Mouse (Mus musculus) intestine, embryonic 14.5 days (tissue): ENCODE measurements at regions not wholly inside any gene's neighbourhood (a gene's known extent, or its start where the extent isn't known, plus 50 kb on each side); places are given as distances from the start of the nearest gene placed in this dataset.

ENCODE experiments used
- ATAC-seq: fragments of 200-750 bp; cut with Nextera tagmentation; replicated peaks from 2 replicates; pipeline ENCODE4 v1.8.0; 2017; ENCODE audit warnings: low read depth, moderate number of reproducible peaks, moderate TSS enrichment, moderate library complexity; ENCODE audit not compliant: low FRiP score, low TSS enrichment
- DNase-seq: peaks from one replicate; pipeline ENCODE4 v3.0.0-alpha.2; 2018; ENCODE audit warnings: low spot score
- H3K27ac ChIP-seq: fragments of 300-500 bp; sonication (generic); 2 replicates; pipeline ENCODE4 v1.5.1; 2014; ENCODE audit warnings: low read depth, mild to moderate bottlenecking, control low read depth
- H3K27me3 ChIP-seq: fragments of 300-500 bp; sonication (generic); replicated peaks from 2 replicates; pipeline ENCODE4 v1.6.1; 2014; ENCODE audit warnings: low read length, control low read depth; ENCODE audit not compliant: control insufficient read depth, insufficient read depth
- H3K36me3 ChIP-seq: fragments of 300-500 bp; sonication (generic); 2 replicates; pipeline ENCODE4 v1.6.1; 2014; ENCODE audit warnings: low read length, control low read depth; ENCODE audit not compliant: control insufficient read depth, insufficient read depth
- H3K4me1 ChIP-seq: fragments of 300-500 bp; sonication (generic); replicated peaks from 2 replicates; pipeline ENCODE4 v1.6.1; 2014; ENCODE audit warnings: low read length, control low read depth, mixed read lengths; ENCODE audit not compliant: control insufficient read depth, insufficient read depth
- H3K4me2 ChIP-seq: fragments of 300-500 bp; sonication (generic); 2 replicates; pipeline ENCODE4 v1.6.1; 2014; ENCODE audit warnings: low read length
- H3K4me3 ChIP-seq: fragments of 300-500 bp; sonication (generic); 2 replicates; pipeline ENCODE4 v1.5.1; 2014; ENCODE audit warnings: low read depth, low read length, control low read depth, mixed read lengths
- H3K9ac ChIP-seq: fragments of 300-500 bp; sonication (generic); 2 replicates; pipeline ENCODE4 v1.6.1; 2014; ENCODE audit warnings: mild to moderate bottlenecking, low read length
- H3K9me3 ChIP-seq: fragments of 300-500 bp; sonication (generic); 2 replicates; pipeline ENCODE4 v1.6.1; 2016; ENCODE audit warnings: low read length, control low read depth; ENCODE audit not compliant: control insufficient read depth
- WGBS: fragments of 180-500 bp; shearing (Covaris S2); extraction: QIAGEN DNeasy Blood & Tissue Kit; methylation state at CpG from one replicate; pipeline ENCODE4 v1.1.7; 2014; 5-methylcytosine and 5-hydroxymethylcytosine counted together

DNA sequence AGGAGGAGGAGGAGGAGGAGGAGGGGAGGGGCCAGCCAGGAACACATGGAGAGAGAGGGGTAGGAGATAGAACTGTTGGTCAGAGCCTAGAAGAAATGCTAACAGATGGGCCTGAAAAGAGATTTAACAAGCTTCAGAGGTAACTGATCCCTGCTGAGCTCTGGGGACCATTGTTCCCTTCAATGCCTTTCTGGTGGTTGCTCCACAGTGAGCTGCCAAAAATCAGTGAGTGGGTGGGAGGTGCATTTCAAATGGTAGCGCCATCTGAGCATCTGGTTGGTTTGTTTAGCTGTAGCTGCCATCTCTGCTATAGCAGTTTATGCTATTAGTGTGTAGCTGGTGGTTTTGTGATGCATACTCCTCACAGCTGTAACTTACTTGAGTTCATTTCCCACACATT, 809.9 kb downstream of the Ets1 start:
- Histone ChIP-seq H3K4me2 (no peak overlapping the region), H3K36me3 (no peaks in the 10 kb centered on the region), H3K4me3 (no peak overlapping the region), H3K9ac (no peak overlapping the region), H3K27me3 (no peaks in the 10 kb centered on the region), H3K9me3 (no peaks in the 10 kb centered on the region), H3K27ac (no peak overlapping the region), H3K4me1 (no peaks in the 10 kb centered on the region)
- DNase-seq (no peak), ATAC-seq (no peak)
- WGBS, result 84% methylated on average over 1 of the region's 1 CpGs

DNA sequence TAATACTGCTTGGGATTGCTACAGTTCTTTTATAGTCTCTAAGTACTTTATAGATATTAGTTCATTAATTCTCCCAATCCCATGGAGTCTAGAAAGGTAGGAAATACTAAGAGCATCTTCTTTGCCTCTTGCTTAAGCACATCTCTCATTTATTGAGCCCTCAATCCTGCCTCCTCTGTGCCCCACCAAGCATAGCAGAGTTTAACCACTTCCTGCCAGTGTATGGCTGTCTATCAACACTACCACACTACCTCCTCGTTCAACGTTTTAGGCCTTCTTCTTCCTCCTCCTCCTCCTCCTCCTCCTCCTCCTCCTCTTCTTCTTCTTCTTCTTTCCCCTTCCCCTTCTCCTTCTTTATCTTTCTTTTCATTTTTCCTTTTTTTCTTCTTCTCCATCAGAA, 839.1 kb downstream of the Ets1 start:
- Histone ChIP-seq H3K4me1 (no peaks in the 10 kb centered on the region), H3K27me3 (no peaks in the 10 kb centered on the region), H3K9ac (no peak overlapping the region), H3K4me3 (no peak overlapping the region), H3K9me3 (no peaks in the 10 kb centered on the region), H3K36me3 (no peaks in the 10 kb centered on the region), H3K4me2 (no peak overlapping the region), H3K27ac (no peak overlapping the region)
- ATAC-seq, result no peak
- DNase-seq, result no peak
- WGBS, result 78% methylated on average over 2 of the region's 2 CpGs

DNA sequence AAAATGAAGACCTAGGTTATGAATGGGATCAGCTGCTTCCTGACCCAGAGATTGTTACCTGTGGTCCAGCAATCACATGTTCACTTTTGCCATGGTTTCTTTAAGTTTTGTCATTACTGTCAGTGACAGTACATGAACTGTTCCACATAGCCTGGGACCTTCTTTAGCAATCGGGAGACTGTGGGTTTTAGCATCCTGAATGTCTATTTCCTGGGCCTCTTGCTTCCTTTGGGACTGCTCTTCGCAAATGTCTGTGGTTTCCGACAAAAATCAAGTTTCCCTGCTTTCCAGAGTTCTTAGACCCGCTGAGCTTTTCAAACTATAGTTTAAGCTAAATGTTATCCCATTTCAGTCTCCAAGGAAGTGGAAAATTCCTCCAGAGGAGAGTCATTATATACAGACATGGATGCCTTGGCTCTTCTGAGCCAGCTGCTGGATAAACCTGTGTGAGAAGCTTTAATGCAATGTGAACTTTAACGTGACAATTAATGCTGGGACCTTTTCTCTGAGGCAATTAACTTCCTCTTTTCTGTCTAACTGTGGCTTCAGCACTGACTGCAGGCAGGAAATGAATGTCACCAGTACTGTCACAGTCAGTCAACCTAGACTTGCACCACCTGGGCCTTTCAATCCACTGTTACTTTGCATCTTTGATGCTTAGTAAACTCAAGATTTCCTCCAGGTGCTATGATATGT, 847.0 kb downstream of the Ets1 start:
- no peaks in the 10 kb centered on the region for H3K4me1 ChIP-seq
- ATAC-seq, result no peak
- 58% methylated on average over 5 of the region's 5 CpGs for WGBS

DNA sequence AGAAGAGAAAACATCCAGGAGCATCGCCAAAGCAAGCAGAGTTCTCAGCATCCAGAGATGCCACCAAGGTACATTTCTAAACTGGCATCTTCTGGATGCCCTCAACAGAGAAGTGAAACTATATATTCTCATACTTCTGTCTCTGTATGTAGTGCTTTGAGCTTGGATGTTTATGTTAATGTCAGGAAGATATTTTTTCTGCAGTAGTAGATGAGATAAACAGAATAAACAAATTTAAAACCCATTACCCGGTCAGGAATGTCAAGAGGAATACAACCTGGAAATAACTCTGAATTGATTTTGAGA, 847.5 kb downstream of the Ets1 start:
- Histone ChIP-seq H3K4me3 (no peak overlapping the region), H3K4me2 (no peak overlapping the region), H3K9me3 (no peaks in the 10 kb centered on the region), H3K4me1 (no peaks in the 10 kb centered on the region), H3K9ac (no peak overlapping the region), H3K27ac (no peak overlapping the region), H3K27me3 (no peaks in the 10 kb centered on the region), H3K36me3 (no peaks in the 10 kb centered on the region)
- no peak for ATAC-seq
- WGBS, result 70% methylated on average over 2 of the region's 2 CpGs
- DNase-seq, result no peak

More for the DNA sequence above, 847.0 kb downstream of the Ets1 start:
- no peak overlapping the region for H3K9ac ChIP-seq
- DNase-seq, result no peak
- no peak overlapping the region for H3K4me3 ChIP-seq
- H3K36me3 ChIP-seq, result no peaks in the 10 kb centered on the region
- no peak overlapping the region for H3K27ac ChIP-seq
- no peaks in the 10 kb centered on the region for H3K9me3 ChIP-seq
- H3K27me3 ChIP-seq, result no peaks in the 10 kb centered on the region
- no peak overlapping the region for H3K4me2 ChIP-seq

DNA sequence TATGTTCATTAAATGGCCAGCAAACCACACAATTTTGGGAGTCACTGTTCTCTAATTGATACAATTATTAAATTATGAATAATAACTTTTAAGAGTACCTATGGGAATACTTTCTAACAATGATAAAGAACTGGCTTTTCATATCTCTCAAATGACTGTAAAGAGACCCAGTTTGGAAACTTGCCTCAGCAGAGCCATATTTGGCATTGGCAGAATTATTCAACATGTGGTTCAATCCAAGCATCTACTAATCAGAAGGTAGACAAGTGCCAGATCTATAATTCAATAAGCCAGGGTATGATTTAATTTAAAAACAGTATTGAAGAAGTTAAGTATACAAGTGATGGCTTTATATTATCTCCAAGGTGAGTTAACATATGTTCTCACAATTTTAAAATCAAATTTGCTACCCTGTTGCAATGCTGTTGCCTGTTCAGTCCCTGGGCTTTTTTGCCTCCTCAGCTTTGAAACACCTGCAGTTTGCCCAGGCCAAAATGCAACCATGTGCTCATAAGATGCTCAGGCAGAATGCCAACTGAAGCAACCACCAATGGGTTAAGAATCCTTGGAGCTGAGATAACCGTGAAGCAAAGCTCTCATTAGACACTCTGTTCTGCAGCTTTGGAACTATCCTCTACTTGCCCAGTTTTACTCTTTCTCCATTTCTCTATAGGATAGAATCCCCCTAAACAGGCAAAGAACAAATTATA, 897.2 kb downstream of the Ets1 start:
- no peak overlapping the region for H3K27ac ChIP-seq
- H3K9me3 ChIP-seq, result no peaks in the 10 kb centered on the region
- no peaks in the 10 kb centered on the region for H3K27me3 ChIP-seq
- H3K4me3 ChIP-seq, result no peak overlapping the region
- H3K4me2 ChIP-seq, result no peak overlapping the region
- DNase-seq, result no peak
- no peaks in the 10 kb centered on the region for H3K4me1 ChIP-seq
- no peaks in the 10 kb centered on the region for H3K36me3 ChIP-seq
- ATAC-seq, result no peak
- WGBS, result 78% methylated on average over 1 of the region's 1 CpGs
- H3K9ac ChIP-seq, result no peak overlapping the region

DNA sequence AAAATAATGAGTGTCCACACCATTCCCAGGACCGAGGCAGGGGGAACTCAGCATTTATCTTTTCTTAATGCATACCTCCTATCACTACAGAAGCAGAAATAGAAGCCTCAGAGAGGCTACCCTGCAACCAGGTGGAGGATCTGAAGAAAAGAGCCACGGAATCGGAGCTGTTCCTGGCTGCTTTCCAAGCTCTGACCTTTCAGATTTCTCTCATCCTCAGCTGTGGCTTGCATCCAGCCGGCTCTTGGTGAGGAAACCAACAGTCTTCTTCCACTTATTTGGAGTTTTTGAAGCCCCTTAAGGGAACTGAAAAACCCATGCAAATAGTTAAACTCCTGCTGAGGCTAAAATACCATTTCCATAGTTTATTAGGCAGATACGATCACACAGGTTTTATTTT, 907.3 kb downstream of the Ets1 start:
- Histone ChIP-seq H3K27me3 (no peaks in the 10 kb centered on the region), H3K9ac (no peak overlapping the region), H3K27ac (no peak overlapping the region), H3K9me3 (no peaks in the 10 kb centered on the region), H3K4me1 (0 out of 2 replicates have a peak, but pooled peaks cover 4% of the 10 kb centered on the region), H3K36me3 (no peaks in the 10 kb centered on the region), H3K4me3 (no peak overlapping the region), H3K4me2 (no peak overlapping the region)
- WGBS, result 40% methylated on average over 5 of the region's 5 CpGs
- DNase-seq (no peak), ATAC-seq (no peak)

DNA sequence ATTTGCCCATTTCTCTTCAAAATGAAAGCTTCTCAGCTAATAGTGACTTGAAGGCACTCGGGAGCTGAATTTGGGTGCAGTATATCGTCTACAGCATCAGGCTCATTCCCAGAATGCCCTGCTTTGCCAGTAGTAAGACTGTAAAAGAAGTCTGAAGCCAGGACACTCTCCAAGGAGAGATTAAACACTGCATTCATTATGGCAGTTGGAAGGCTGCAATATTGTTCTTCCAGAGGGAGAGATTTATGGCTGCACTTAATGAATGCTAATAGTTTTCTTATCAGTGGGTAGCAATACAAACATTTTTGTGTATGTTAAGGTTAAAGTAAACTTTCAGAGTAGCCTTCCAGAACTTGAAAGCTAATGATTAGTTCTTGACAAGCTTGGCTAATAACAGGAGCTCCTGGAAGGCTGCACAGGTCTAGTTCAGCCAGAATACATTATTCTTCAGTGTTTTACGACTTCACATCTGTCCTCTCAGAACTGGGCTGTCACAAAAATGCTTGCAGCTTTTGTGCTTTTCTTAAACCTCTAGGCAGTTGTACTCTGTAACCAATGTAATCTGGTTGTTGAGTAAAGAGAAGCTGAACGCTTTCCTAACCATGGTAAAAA, 910.2 kb downstream of the Ets1 start:
- no peak for DNase-seq

DNA sequence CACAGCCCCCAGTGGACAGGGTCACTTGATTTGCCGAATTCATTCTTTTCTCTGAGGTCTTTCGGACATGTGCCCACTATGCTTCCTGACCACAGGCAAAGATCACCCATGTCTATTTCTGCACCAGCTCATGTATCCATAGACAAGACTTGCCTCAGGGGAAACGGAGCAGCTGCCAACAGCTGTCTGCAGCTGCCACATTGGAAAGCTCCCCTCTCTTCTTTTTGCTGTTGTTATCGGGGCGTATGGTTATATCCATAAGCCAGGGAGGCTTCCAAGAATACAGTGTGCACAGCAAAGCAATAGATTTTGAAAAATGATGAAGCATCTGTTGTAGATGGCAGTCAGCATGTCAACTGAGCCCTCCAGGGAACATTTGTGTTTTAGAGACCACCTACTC, 913.4 kb downstream of the Ets1 start:
- Histone ChIP-seq H3K9ac (no peak overlapping the region), H3K9me3 (no peaks in the 10 kb centered on the region), H3K4me2 (no peak overlapping the region), H3K27ac (no peak overlapping the region), H3K4me1 (0 out of 2 replicates have a peak, but pooled peaks cover 4% of the 10 kb centered on the region), H3K36me3 (no peaks in the 10 kb centered on the region), H3K27me3 (no peaks in the 10 kb centered on the region), H3K4me3 (no peak overlapping the region)
- DNase-seq (no peak), ATAC-seq (no peak)
- 75% methylated on average over 5 of the region's 5 CpGs for WGBS

More for the DNA sequence above, 910.2 kb downstream of the Ets1 start:
- Histone ChIP-seq H3K36me3 (no peaks in the 10 kb centered on the region), H3K27me3 (no peaks in the 10 kb centered on the region), H3K9ac (no peak overlapping the region), H3K27ac (no peak overlapping the region), H3K4me2 (no peak overlapping the region), H3K4me1 (0 out of 2 replicates have a peak, but pooled peaks cover 4% of the 10 kb centered on the region), H3K4me3 (no peak overlapping the region), H3K9me3 (no peaks in the 10 kb centered on the region)
- 28% methylated on average over 4 of the region's 4 CpGs for WGBS
- no peak for ATAC-seq
